Mouse (Mus musculus) embryonic facial prominence, embryonic 14.5 days (tissue): Measurements from ENCODE around the gene Masp1. TPM values are rescaled to one million over a fixed set of nuclear protein-coding genes. Genes with fewer than 3 reads are reported as not detected.

Experiments used
- ATAC-seq: fragments of 200-750 bp; cut with Nextera tagmentation; 2 replicates; pipeline ENCODE4 v1.8.0; 2017; ENCODE audit warnings: low read depth, moderate number of reproducible peaks, moderate TSS enrichment
- DNase-seq: peaks from one replicate; pipeline ENCODE4 v3.0.0-alpha.2; 2015; ENCODE audit warnings: low spot score
- H3K27ac ChIP-seq: fragments of 300-500 bp; sonication (generic); replicated peaks from 2 replicates; pipeline ENCODE4 v1.5.1; 2014; ENCODE audit warnings: low read depth, mild to moderate bottlenecking, low read length, moderate library complexity
- H3K27me3 ChIP-seq: fragments of 300-500 bp; sonication (generic); replicated peaks from 2 replicates; pipeline ENCODE4 v1.6.1; 2014; ENCODE audit warnings: low read length; ENCODE audit not compliant: control insufficient read depth, insufficient read depth
- H3K36me3 ChIP-seq: fragments of 300-500 bp; sonication (generic); 2 replicates; pipeline ENCODE4 v1.6.1; 2014; ENCODE audit warnings: low read length, mixed read lengths; ENCODE audit not compliant: control insufficient read depth, insufficient read depth
- H3K4me1 ChIP-seq: fragments of 300-500 bp; sonication (generic); 2 replicates; pipeline ENCODE4 v1.6.1; 2014; ENCODE audit warnings: antibody characterized with exemption, low read length; ENCODE audit not compliant: control insufficient read depth, insufficient read depth
- H3K4me2 ChIP-seq: fragments of 300-500 bp; sonication (generic); 2 replicates; pipeline ENCODE4 v1.6.1; 2014; ENCODE audit warnings: low read depth, mild to moderate bottlenecking, low read length, moderate library complexity, mixed read lengths
- H3K4me3 ChIP-seq: fragments of 300-500 bp; sonication (generic); 2 replicates; pipeline ENCODE4 v1.5.1; 2014; ENCODE audit warnings: low read depth, mild to moderate bottlenecking, low read length
- H3K9ac ChIP-seq: fragments of 300-500 bp; sonication (generic); 2 replicates; pipeline ENCODE4 v1.6.1; 2014; ENCODE audit warnings: low read depth, mild to moderate bottlenecking, low read length, moderate library complexity, mixed read lengths
- H3K9me3 ChIP-seq: fragments of 300-500 bp; sonication (generic); 2 replicates; pipeline ENCODE4 v1.6.1; 2016; ENCODE audit warnings: low read length; ENCODE audit not compliant: control insufficient read depth
- WGBS: fragments of 180-500 bp; shearing (Covaris S2); extraction: QIAGEN DNeasy Blood & Tissue Kit; methylation state at CpG from one replicate; pipeline ENCODE4 v1.1.7; 2014; 5-methylcytosine and 5-hydroxymethylcytosine counted together
- polyA plus RNA-seq: library from polyadenylated mRNA; unstranded; fragments of >200 nt; fragmentation: Nextera tagmentation; extraction: Ambion mirVana; gene quantifications from 2 replicates; pipeline ENCODE4 v1.2.1, GENCODE M21; 2014

Gene Masp1
- 7.3 and 7.7 TPM in 2 replicates for polyA plus RNA-seq

- Histone ChIP-seq H3K4me1 (peaks cover 67% of the 10 kb centered on the region), H3K36me3 (no peaks in the 10 kb centered on the region), H3K9me3 (peaks cover 4% of the 10 kb centered on the region; the same call in 1 of the 2 replicates), H3K4me2 (peak within 1 kb of the TSS; percentile 58), H3K27me3 (no peaks in the 10 kb centered on the region; the same call in 1 of the 2 replicates), H3K27ac (peak within 1 kb of the TSS; percentile 71), H3K9ac (peak within 1 kb of the TSS; percentile 58), H3K4me3 (peak within 1 kb of the TSS; percentile 34)
- DNase-seq (peak; percentile 57), ATAC-seq (peak; percentile 76)
- 0% methylated on average over 12 of the region's 12 CpGs for WGBS
Observed at GRCm38 (mm10) chr16:23520235-23520871, at the start of gene Masp1, which contains the start of gene Rtp4. Gene Masp1 (minus strand): TSS chr16:23520815. Gene Rtp4 (plus strand): TSS chr16:23520291.

- ATAC-seq = no peak
- H3K36me3 ChIP-seq = no peaks in the 10 kb centered on the region
- H3K27me3 ChIP-seq = no peaks in the 10 kb centered on the region
- 45% methylated on average over 4 of the region's 4 CpGs for WGBS
- DNase-seq = peak; percentile 1
- no peak overlapping the region for H3K9ac ChIP-seq
- no peak overlapping the region for H3K27ac ChIP-seq
- no peaks in the 10 kb centered on the region for H3K4me1 ChIP-seq
- no peaks in the 10 kb centered on the region for H3K9me3 ChIP-seq
- no peak overlapping the region for H3K4me3 ChIP-seq
- no peak overlapping the region for H3K4me2 ChIP-seq
Observed at GRCm38 (mm10) chr16:23568369-23568958, 47.8 kb upstream of the Masp1 start.

- DNase-seq = no peak
- no peak overlapping the region for H3K27ac ChIP-seq
- H3K4me3 ChIP-seq = no peak overlapping the region
- H3K27me3 ChIP-seq = no peaks in the 10 kb centered on the region
- no peak overlapping the region for H3K4me2 ChIP-seq
- ATAC-seq = no peak
- WGBS = 84% methylated on average over 2 of the region's 2 CpGs
- no peaks in the 10 kb centered on the region for H3K4me1 ChIP-seq
- H3K36me3 ChIP-seq = no peaks in the 10 kb centered on the region
- H3K9me3 ChIP-seq = no peaks in the 10 kb centered on the region
- no peak overlapping the region for H3K9ac ChIP-seq
Observed at GRCm38 (mm10) chr16:23557669-23558068, 37.1 kb upstream of the Masp1 start.

- Histone ChIP-seq H3K4me1 (no peaks in the 10 kb centered on the region), H3K36me3 (no peaks in the 10 kb centered on the region), H3K27ac (no peak overlapping the region), H3K9ac (no peak overlapping the region), H3K9me3 (no peaks in the 10 kb centered on the region), H3K4me3 (no peak overlapping the region), H3K4me2 (no peak overlapping the region), H3K27me3 (no peaks in the 10 kb centered on the region)
- DNase-seq = no peak
- no peak for ATAC-seq
- WGBS = 92% methylated on average over 5 of the region's 5 CpGs
Observed at GRCm38 (mm10) chr16:23557195-23557594, 36.6 kb upstream of the Masp1 start.

GRCm38 (mm10) chr16:23554673-23555072, 34.1 kb upstream of the Masp1 start:
- H3K36me3 ChIP-seq = no peaks in the 10 kb centered on the region
- no peaks in the 10 kb centered on the region for H3K27me3 ChIP-seq
- WGBS = 76% methylated on average over 5 of the region's 5 CpGs
- no peaks in the 10 kb centered on the region for H3K9me3 ChIP-seq
- H3K4me1 ChIP-seq = no peaks in the 10 kb centered on the region
- H3K4me3 ChIP-seq = no peak overlapping the region
- H3K9ac ChIP-seq = no peak overlapping the region
- H3K27ac ChIP-seq = no peak overlapping the region
- no peak for ATAC-seq
- DNase-seq = no peak
- no peak overlapping the region for H3K4me2 ChIP-seq

GRCm38 (mm10) chr16:23550981-23551582, 30.5 kb upstream of the Masp1 start:
- ATAC-seq (no peak), DNase-seq (no peak)
- WGBS = 82% methylated on average over 18 of the region's 18 CpGs

GRCm38 (mm10) chr16:23550346-23550980, 29.8 kb upstream of the Masp1 start:
- 48% methylated on average over 8 of the region's 8 CpGs for WGBS
- DNase-seq = peak; percentile 88

More at GRCm38 (mm10) chr16:23550981-23551582, 30.5 kb upstream of the Masp1 start:
- no peak overlapping the region for H3K4me2 ChIP-seq
- H3K36me3 ChIP-seq = no peaks in the 10 kb centered on the region
- H3K4me3 ChIP-seq = no peak overlapping the region
- no peak overlapping the region for H3K27ac ChIP-seq
- no peaks in the 10 kb centered on the region for H3K27me3 ChIP-seq
- H3K4me1 ChIP-seq = no peaks in the 10 kb centered on the region
- H3K9ac ChIP-seq = no peak overlapping the region
- H3K9me3 ChIP-seq = no peaks in the 10 kb centered on the region

GRCm38 (mm10) chr16:23547783-23548182, 27.2 kb upstream of the Masp1 start:
- Histone ChIP-seq H3K27ac (no peak overlapping the region), H3K4me3 (no peak overlapping the region), H3K9me3 (no peaks in the 10 kb centered on the region), H3K4me1 (no peaks in the 10 kb centered on the region), H3K27me3 (no peaks in the 10 kb centered on the region), H3K36me3 (no peaks in the 10 kb centered on the region), H3K9ac (no peak overlapping the region), H3K4me2 (no peak overlapping the region)
- 91% methylated on average over 4 of the region's 4 CpGs for WGBS
- DNase-seq (no peak), ATAC-seq (no peak)

More at GRCm38 (mm10) chr16:23550346-23550980, 29.8 kb upstream of the Masp1 start:
- H3K4me2 ChIP-seq = no peak overlapping the region
- no peaks in the 10 kb centered on the region for H3K27me3 ChIP-seq
- ATAC-seq = no peak
- H3K9ac ChIP-seq = no peak overlapping the region
- no peaks in the 10 kb centered on the region for H3K4me1 ChIP-seq
- H3K9me3 ChIP-seq = no peaks in the 10 kb centered on the region
- no peak overlapping the region for H3K4me3 ChIP-seq
- no peak overlapping the region for H3K27ac ChIP-seq
- no peaks in the 10 kb centered on the region for H3K36me3 ChIP-seq
